Comparison of ENCODE assay signal across 25 mouse cellular contexts in genomic region chr4:32928692-32929448, GRCm38 (mm10). TPM values are rescaled to one million over a fixed set of nuclear protein-coding genes. Genes with fewer than 3 reads are reported as not detected.
A peak's percentile ranks its signal among the peaks of the same experiment; 100 is the strongest.
DNase-seq lines count a peak whose midpoint lies in the region; ATAC-seq and TF ChIP-seq lines count a peak whose summit lies in the region.
"Had no signal": no experiment of that assay in that cellular context is flagged by ENCODE, and none has a peak within 500 bp of the region (broad histone marks: within the 10 kb centered on the region; RNA-seq: fewer than 3 reads in every experiment).

No protein-coding gene starts in this region.

- no peak for DNase-seq in forebrain, embryonic 11.5 days (ENCODE audit: low spot score)
- peak; percentile 45 to 50 for DNase-seq in right cerebral cortex, postnatal 10 days (ENCODE audit: low spot score in 2 of 2)
- DNase-seq in right cerebral cortex, adult 18-20 months: no peak
- DNase-seq in brain, embryonic 14.5 days (ENCODE audit: low read depth): peak; percentile 60
- DNase-seq in yolk sac, embryonic 10.5 days (ENCODE audit: low spot score): no peak
- no peak for DNase-seq in midbrain, embryonic 10.5 days (ENCODE audit: low spot score)
- DNase-seq: cerebellum, adult 18-20 months; cerebellum, postnatal 36 days; embryo, embryonic 11 days; gastrocnemius, postnatal 10 days; kidney, adult 2 months; kidney, postnatal 10 days; liver, postnatal 0 days; lung, postnatal 10 days; right cerebral cortex, postnatal 14 days; thymus, adult 2 months; thymus, postnatal 4 days had no signal

- no peaks in the 10 kb centered on the region for H3K9me3 ChIP-seq in forebrain, embryonic 16.5 days (ENCODE audit: control insufficient read depth, low read length)
- no peaks in the 10 kb centered on the region for H3K9me3 ChIP-seq in forebrain, embryonic 11.5 days (ENCODE audit: control insufficient read depth, low read length)
- no peaks in the 10 kb centered on the region for H3K9me3 ChIP-seq in midbrain, embryonic 10.5 days (replicated peaks)
- H3K9me3 ChIP-seq: embryonic facial prominence, embryonic 13.5 days; limb, embryonic 12.5 days; midbrain, embryonic 12.5 days had no signal

- H3K9ac ChIP-seq in forebrain, embryonic 16.5 days (replicated peaks; ENCODE audit: low read depth, low read length): no peak overlapping the region
- no peak overlapping the region for H3K9ac ChIP-seq in forebrain, embryonic 11.5 days (ENCODE audit: low read length)
- H3K9ac ChIP-seq: embryonic facial prominence, embryonic 13.5 days; limb, embryonic 12.5 days; liver, postnatal 0 days; midbrain, embryonic 12.5 days had no signal

- H3K4me1 ChIP-seq in forebrain, embryonic 16.5 days (replicated peaks; ENCODE audit: control insufficient read depth, insufficient read depth, low read length): peaks cover 11% of the 10 kb centered on the region
- H3K4me1 ChIP-seq in forebrain, embryonic 11.5 days (replicated peaks; ENCODE audit: control insufficient read depth, insufficient read depth, low read length): peaks cover 2% of the 10 kb centered on the region; the same call in 1 of the 2 replicates
- peaks cover 8% of the 10 kb centered on the region for H3K4me1 ChIP-seq in midbrain, embryonic 10.5 days
- H3K4me1 ChIP-seq: limb, embryonic 12.5 days had no signal

- 71% methylated on average over 13 of the region's 13 CpGs for WGBS in forebrain, embryonic 16.5 days
- WGBS in forebrain, embryonic 11.5 days: 95% methylated on average over 13 of the region's 13 CpGs
- 96% methylated on average over 13 of the region's 13 CpGs for WGBS in midbrain, embryonic 10.5 days

- H3K27ac ChIP-seq in forebrain, embryonic 16.5 days (ENCODE audit: low read length): 0 out of 2 replicates have a peak overlapping the region, but pooled peaks have one; percentile 7
- H3K27ac ChIP-seq in forebrain, embryonic 11.5 days (ENCODE audit: low read depth, low read length): no peak overlapping the region
- H3K27ac ChIP-seq in midbrain, embryonic 10.5 days (replicated peaks): no peak overlapping the region
- H3K27ac ChIP-seq: embryonic facial prominence, embryonic 13.5 days; limb, embryonic 12.5 days; midbrain, embryonic 12.5 days; stomach, postnatal 0 days had no signal

- H3K36me3 ChIP-seq in forebrain, embryonic 16.5 days (ENCODE audit: control insufficient read depth, insufficient read depth): no peaks in the 10 kb centered on the region
- H3K36me3 ChIP-seq in forebrain, embryonic 11.5 days (ENCODE audit: control insufficient read depth, insufficient read depth, low read length): no peaks in the 10 kb centered on the region
- H3K36me3 ChIP-seq in midbrain, embryonic 10.5 days: no peaks in the 10 kb centered on the region
- H3K36me3 ChIP-seq: embryonic facial prominence, embryonic 13.5 days; limb, embryonic 12.5 days; midbrain, embryonic 12.5 days had no signal

- no peaks in the 10 kb centered on the region for H3K27me3 ChIP-seq in forebrain, embryonic 16.5 days (replicated peaks; ENCODE audit: control insufficient read depth, insufficient read depth, low read length)
- H3K27me3 ChIP-seq in forebrain, embryonic 11.5 days (ENCODE audit: control insufficient read depth, insufficient read depth, low read length): no peaks in the 10 kb centered on the region
- no peaks in the 10 kb centered on the region for H3K27me3 ChIP-seq in midbrain, embryonic 10.5 days (ENCODE audit: low read depth, poor library complexity, severe bottlenecking)
- H3K27me3 ChIP-seq: embryonic facial prominence, embryonic 13.5 days; limb, embryonic 12.5 days; midbrain, embryonic 12.5 days had no signal

- no peak overlapping the region for H3K4me3 ChIP-seq in forebrain, embryonic 16.5 days (replicated peaks; ENCODE audit: low read length)
- H3K4me3 ChIP-seq in forebrain, embryonic 11.5 days (ENCODE audit: low read depth, low read length): no peak overlapping the region
- no peak overlapping the region for H3K4me3 ChIP-seq in midbrain, embryonic 10.5 days
- H3K4me3 ChIP-seq: embryonic facial prominence, embryonic 13.5 days; erythroblast, embryonic 14.5 days; limb, embryonic 12.5 days; midbrain, embryonic 12.5 days had no signal

- H3K4me2 ChIP-seq in forebrain, embryonic 16.5 days (ENCODE audit: low read length): no peak overlapping the region
- no peak overlapping the region for H3K4me2 ChIP-seq in forebrain, embryonic 11.5 days (ENCODE audit: low read depth, low read length, severe bottlenecking)
- H3K4me2 ChIP-seq: embryonic facial prominence, embryonic 13.5 days; heart, embryonic 11.5 days; limb, embryonic 12.5 days; liver, embryonic 11.5 days; midbrain, embryonic 12.5 days had no signal

- no peak for TF ChIP-seq CTCF in brain, embryonic 14.5 days (IDR thresholded peaks at IDR 0.05; ENCODE audit: borderline replicate concordance, extremely low read depth, insufficient read depth, insufficient read length)

- no peak for TF ChIP-seq POLR2A in brain, embryonic 14.5 days (IDR thresholded peaks at IDR 0.05; ENCODE audit: borderline replicate concordance, extremely low read depth, insufficient read depth, insufficient read length, poor library complexity, severe bottlenecking)

- no peak for ATAC-seq in forebrain, embryonic 16.5 days
- no peak for ATAC-seq in forebrain, embryonic 11.5 days (replicated peaks; ENCODE audit: low FRiP score)
- ATAC-seq: liver, postnatal 0 days had no signal

RNA-seq across cellular contexts. Expression of gene Ankrd6, which starts 21.8 kb away (rescaled TPM):
- polyA plus RNA-seq in forebrain, embryonic 16.5 days (2015; fragmentation: Nextera tagmentation; extraction: Ambion mirVana): 37.0 and 40.1 TPM in 2 replicates
- polyA plus RNA-seq in forebrain, embryonic 11.5 days (2014; fragmentation: Nextera tagmentation; extraction: Ambion mirVana): 16.2 and 16.8 TPM in 2 replicates
- 11.6 and 19.1 TPM in 2 replicates for polyA plus RNA-seq in brain, embryonic 14.5 days (2012; rRNA removed)
- polyA plus RNA-seq in midbrain, embryonic 10.5 days (2016; fragmentation: Nextera tagmentation; extraction: Ambion mirVana): 23.7 and 32.0 TPM in 2 replicates

RNA-seq across cellular contexts. Expression of gene Rragd, which starts 54.0 kb away (rescaled TPM):
- 22.1 and 23.6 TPM in 2 replicates for polyA plus RNA-seq in forebrain, embryonic 16.5 days (2015; fragmentation: Nextera tagmentation; extraction: Ambion mirVana)
- polyA plus RNA-seq in forebrain, embryonic 11.5 days (2014; fragmentation: Nextera tagmentation; extraction: Ambion mirVana): 28.2 and 30.2 TPM in 2 replicates
- 20.4 and 27.0 TPM in 2 replicates for polyA plus RNA-seq in brain, embryonic 14.5 days (2012; rRNA removed)
- polyA plus RNA-seq in midbrain, embryonic 10.5 days (2016; fragmentation: Nextera tagmentation; extraction: Ambion mirVana): 28.4 and 29.0 TPM in 2 replicates

Comparison
In these comparisons a context has a peak if more than half of its experiments do, and no peak if none do; other contexts are left out.
1. DNase-seq: peak in right cerebral cortex, postnatal 10 days (2 of 2) and brain, embryonic 14.5 days (single experiment); none in forebrain, embryonic 11.5 days (single experiment), right cerebral cortex, adult 18-20 months (single experiment), yolk sac, embryonic 10.5 days (single experiment) and midbrain, embryonic 10.5 days (single experiment).